Comparison of ENCODE assay signal across 8 mouse cellular contexts in the genomic region with DNA sequence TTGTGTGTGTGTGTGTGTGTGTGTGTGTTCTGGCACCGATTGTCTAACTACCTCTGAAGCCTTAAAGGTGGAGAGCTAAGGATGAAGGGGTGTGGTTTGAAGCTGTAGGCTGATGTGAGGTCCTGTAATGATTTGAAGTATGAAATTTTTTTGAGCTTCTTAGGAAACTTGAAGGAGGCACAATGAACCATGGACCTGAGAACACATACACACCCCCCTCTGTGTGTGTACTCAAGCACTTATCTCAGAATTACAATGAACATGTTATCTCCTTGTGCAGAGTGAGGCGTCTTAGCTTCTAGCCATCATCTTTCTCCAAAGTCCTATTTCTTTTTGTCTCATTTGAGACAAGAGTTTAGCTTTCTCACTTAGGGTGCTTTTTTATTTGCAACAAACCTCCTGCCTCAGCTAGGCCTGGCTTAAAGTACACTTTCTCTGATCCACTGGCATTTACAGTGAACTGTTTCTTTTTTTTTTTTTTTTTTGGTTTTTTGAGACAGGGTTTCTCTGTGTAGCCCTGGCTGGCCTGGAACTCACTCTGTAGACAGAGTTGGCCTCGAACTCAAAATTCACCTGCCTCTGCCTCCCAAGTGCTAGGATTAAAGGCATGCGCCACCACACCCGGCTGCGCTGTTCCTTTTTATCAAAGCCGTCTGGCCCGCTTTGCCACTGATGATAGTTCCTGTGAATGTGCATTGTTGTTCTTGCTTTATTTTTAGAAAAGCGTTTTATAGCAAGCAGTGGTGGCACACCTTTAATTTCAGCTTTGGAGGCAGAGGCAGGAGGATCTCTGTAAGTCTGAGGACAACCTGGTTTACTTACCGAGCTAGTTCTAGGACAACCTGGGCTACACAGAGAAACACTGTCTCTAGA. TPM values are rescaled to one million over a fixed set of nuclear protein-coding genes. Genes with fewer than 3 reads are reported as not detected.
DNase-seq lines count a peak whose midpoint lies in the region; ATAC-seq and TF ChIP-seq lines count a peak whose summit lies in the region.

No protein-coding gene starts in this region.

- no peak for TF ChIP-seq CTCF in thymus, adult 2 months (IDR thresholded peaks at IDR 0.05; ENCODE audit: borderline replicate concordance, control insufficient read depth, extremely low read depth, insufficient read depth, low read length, poor library complexity)

- peak; percentile 59 for DNase-seq in cerebellum, adult 9-10 months
- no peak for DNase-seq in cerebellum, adult 11 months
- no peak for DNase-seq in forebrain, embryonic 11.5 days (ENCODE audit: low spot score)
- no peak for DNase-seq in left cerebral cortex, adult 18-20 months (ENCODE audit: low spot score in 2 of 2)
- no peak for DNase-seq in thymus, adult 2 months
- DNase-seq in adipocyte (ENCODE audit: low spot score), result no peak

- peaks cover 7% of the 10 kb centered on the region; the same call in 1 of the 2 replicates for H3K4me1 ChIP-seq in forebrain, embryonic 11.5 days (replicated peaks; ENCODE audit: control insufficient read depth, insufficient read depth, low read length)
- peaks cover 73% of the 10 kb centered on the region for H3K4me1 ChIP-seq in liver, embryonic 12.5 days
- peaks cover 45% of the 10 kb centered on the region for H3K4me1 ChIP-seq in thymus, adult 2 months (replicated peaks; ENCODE audit: control insufficient read depth, insufficient read depth, low read length)

- H3K4me3 ChIP-seq in forebrain, embryonic 11.5 days (ENCODE audit: low read depth, low read length), result peak overlapping the region; percentile 33; the same call in 1 of the 2 replicates
- peak overlapping the region; percentile 58 for H3K4me3 ChIP-seq in liver, embryonic 12.5 days
- H3K4me3 ChIP-seq in thymus, adult 2 months (ENCODE audit: control insufficient read depth, insufficient read depth, low read length), result no peak overlapping the region

- peak overlapping the region; percentile 47 for H3K9ac ChIP-seq in forebrain, embryonic 11.5 days (ENCODE audit: low read length)
- H3K9ac ChIP-seq in liver, embryonic 12.5 days, result peak overlapping the region; percentile 44

- peak; percentile 7 for ATAC-seq in CD4-positive, CD25-positive, alpha-beta regulatory T cell, adult 4 months
- no peak for ATAC-seq in forebrain, embryonic 11.5 days (replicated peaks; ENCODE audit: low FRiP score)
- ATAC-seq in liver, embryonic 12.5 days, result peak; percentile 55

- WGBS in forebrain, embryonic 11.5 days, result 79% methylated on average over 10 of the region's 10 CpGs
- 23% methylated on average over 10 of the region's 10 CpGs for WGBS in liver, embryonic 12.5 days (ENCODE audit: insufficient replicate concordance)
- WGBS in thymus, adult 2 months, result 81% methylated on average over 10 of the region's 10 CpGs

- no peaks in the 10 kb centered on the region; the same call in 1 of the 2 replicates for H3K36me3 ChIP-seq in forebrain, embryonic 11.5 days (ENCODE audit: control insufficient read depth, insufficient read depth, low read length)
- 0 out of 2 replicates have a peak, but pooled peaks cover 6% of the 10 kb centered on the region for H3K36me3 ChIP-seq in liver, embryonic 12.5 days
- H3K36me3 ChIP-seq in thymus, adult 2 months (ENCODE audit: control insufficient read depth, insufficient read depth, low read length), result no peaks in the 10 kb centered on the region

- H3K27ac ChIP-seq in forebrain, embryonic 11.5 days (ENCODE audit: low read depth, low read length), result peak overlapping the region; percentile 57; the same call in 1 of the 2 replicates
- H3K27ac ChIP-seq in liver, embryonic 12.5 days, result peak overlapping the region; percentile 89
- H3K27ac ChIP-seq in thymus, adult 2 months (ENCODE audit: control insufficient read depth, insufficient read depth, low read length), result no peak overlapping the region

- no peaks in the 10 kb centered on the region for H3K27me3 ChIP-seq in forebrain, embryonic 11.5 days (ENCODE audit: control insufficient read depth, insufficient read depth, low read length)
- H3K27me3 ChIP-seq in liver, embryonic 12.5 days (replicated peaks), result no peaks in the 10 kb centered on the region
- H3K27me3 ChIP-seq in thymus, adult 2 months (ENCODE audit: control insufficient read depth, insufficient read depth, low read length), result no peaks in the 10 kb centered on the region

- TF ChIP-seq POLR2A in thymus, adult 2 months (IDR thresholded peaks at IDR 0.05; ENCODE audit: control insufficient read depth, extremely low read depth, insufficient read depth, low read length, poor library complexity), result no peak

- no peaks in the 10 kb centered on the region for H3K9me3 ChIP-seq in forebrain, embryonic 11.5 days (ENCODE audit: control insufficient read depth, low read length)
- no peaks in the 10 kb centered on the region for H3K9me3 ChIP-seq in liver, embryonic 12.5 days (replicated peaks)

- peak overlapping the region; percentile 74 for H3K4me2 ChIP-seq in forebrain, embryonic 11.5 days (ENCODE audit: low read depth, low read length, severe bottlenecking)
- peak overlapping the region; percentile 96 for H3K4me2 ChIP-seq in liver, embryonic 12.5 days

RNA-seq across cellular contexts. Expression of a gene that starts 1.1 kb away (rescaled TPM):
- polyA plus RNA-seq in CD4-positive, CD25-positive, alpha-beta regulatory T cell, adult 4 months (2017; shearing (Covaris generic)), result 10 to 100 TPM; 46.4 to 77.9 TPM
- polyA plus RNA-seq in forebrain, embryonic 11.5 days (2014; fragmentation: Nextera tagmentation; extraction: Ambion mirVana), result 24.8 and 25.7 TPM in 2 replicates
- 50.4 and 54.7 TPM in 2 replicates for polyA plus RNA-seq in liver, embryonic 12.5 days (2016; fragmentation: Nextera tagmentation; extraction: Ambion mirVana)
- 10 to 100 TPM; 25.3 to 26.9 TPM for total RNA-seq in left cerebral cortex, adult 18-20 months (2021)
- 140 and 173 TPM in 2 replicates for polyA plus RNA-seq in thymus, adult 2 months (2012; rRNA removed)

RNA-seq across cellular contexts. Expression of a gene that starts 14.1 kb away (rescaled TPM):
- under 1 TPM; 0.77 to 0.81 TPM for polyA plus RNA-seq in CD4-positive, CD25-positive, alpha-beta regulatory T cell, adult 4 months (2017; shearing (Covaris generic))
- polyA plus RNA-seq in forebrain, embryonic 11.5 days (2014; fragmentation: Nextera tagmentation; extraction: Ambion mirVana), result 0.25 and 1.2 TPM in 2 replicates
- polyA plus RNA-seq in liver, embryonic 12.5 days (2016; fragmentation: Nextera tagmentation; extraction: Ambion mirVana), result 1.5 and 1.8 TPM in 2 replicates
- total RNA-seq in left cerebral cortex, adult 18-20 months (2021), result under 1 TPM; 0.37 to 0.56 TPM
- polyA plus RNA-seq in thymus, adult 2 months (2012; rRNA removed), result 2.2 and 2.6 TPM in 2 replicates

RNA-seq across cellular contexts. Expression of a gene that starts 42.7 kb away (rescaled TPM):
- polyA plus RNA-seq in CD4-positive, CD25-positive, alpha-beta regulatory T cell, adult 4 months (2017; shearing (Covaris generic)), result under 1 TPM in 1 of 2 experiments, not detected in 1; 0.20 TPM
- 0.80 and 1.5 TPM in 2 replicates for polyA plus RNA-seq in forebrain, embryonic 11.5 days (2014; fragmentation: Nextera tagmentation; extraction: Ambion mirVana)
- polyA plus RNA-seq in liver, embryonic 12.5 days (2016; fragmentation: Nextera tagmentation; extraction: Ambion mirVana), result 0.80 and 0.87 TPM in 2 replicates
- total RNA-seq in left cerebral cortex, adult 18-20 months (2021), result 1 to 10 TPM; 6.1 to 8.2 TPM
- polyA plus RNA-seq in thymus, adult 2 months (2012; rRNA removed), result 9.7 and 12.3 TPM in 2 replicates

RNA-seq across cellular contexts. Expression of a gene that starts 42.8 kb away (rescaled TPM):
- 100 to 1,000 TPM in 1 of 2 experiments, 10 to 100 TPM in 1; 49.3 to 132 TPM for polyA plus RNA-seq in CD4-positive, CD25-positive, alpha-beta regulatory T cell, adult 4 months (2017; shearing (Covaris generic))
- polyA plus RNA-seq in forebrain, embryonic 11.5 days (2014; fragmentation: Nextera tagmentation; extraction: Ambion mirVana), result 17.4 and 17.8 TPM in 2 replicates
- 157 and 165 TPM in 2 replicates for polyA plus RNA-seq in liver, embryonic 12.5 days (2016; fragmentation: Nextera tagmentation; extraction: Ambion mirVana)
- total RNA-seq in left cerebral cortex, adult 18-20 months (2021), result 10 to 100 TPM; 23.1 to 25.9 TPM
- 27.6 and 35.3 TPM in 2 replicates for polyA plus RNA-seq in thymus, adult 2 months (2012; rRNA removed)

RNA-seq across cellular contexts. Expression of a gene that starts 46.5 kb away (rescaled TPM):
- polyA plus RNA-seq in CD4-positive, CD25-positive, alpha-beta regulatory T cell, adult 4 months (2017; shearing (Covaris generic)), result not detected
- polyA plus RNA-seq in forebrain, embryonic 11.5 days (2014; fragmentation: Nextera tagmentation; extraction: Ambion mirVana), result not detected in 2 replicates
- polyA plus RNA-seq in liver, embryonic 12.5 days (2016; fragmentation: Nextera tagmentation; extraction: Ambion mirVana), result not detected in 2 replicates
- total RNA-seq in left cerebral cortex, adult 18-20 months (2021), result not detected
- polyA plus RNA-seq in thymus, adult 2 months (2012; rRNA removed), result 18.9 and 19.2 TPM in 2 replicates
